Mouse (Mus musculus) small intestine, adult 2 months (tissue): ENCODE measurements around the gene Rab22a.

Source experiments
- CTCF ChIP-seq: fragments of 200-500 bp; IDR thresholded peaks from 2 replicates; pipeline ENCODE4 v1.5.1; 2012; ENCODE audit warnings: low read depth, mild to moderate bottlenecking, control low read depth, inconsistent platforms, low read length, moderate library complexity, mixed read lengths; ENCODE audit not compliant: insufficient replicate concordance, insufficient read length; ENCODE audit errors: extremely low read depth
- POLR2A ChIP-seq: fragments of 200-500 bp; IDR thresholded peaks from 2 replicates; pipeline ENCODE4 v1.6.1; 2012; ENCODE audit warnings: low read depth, mild to moderate bottlenecking, control low read depth, inconsistent platforms, low read length, moderate library complexity

DNA sequence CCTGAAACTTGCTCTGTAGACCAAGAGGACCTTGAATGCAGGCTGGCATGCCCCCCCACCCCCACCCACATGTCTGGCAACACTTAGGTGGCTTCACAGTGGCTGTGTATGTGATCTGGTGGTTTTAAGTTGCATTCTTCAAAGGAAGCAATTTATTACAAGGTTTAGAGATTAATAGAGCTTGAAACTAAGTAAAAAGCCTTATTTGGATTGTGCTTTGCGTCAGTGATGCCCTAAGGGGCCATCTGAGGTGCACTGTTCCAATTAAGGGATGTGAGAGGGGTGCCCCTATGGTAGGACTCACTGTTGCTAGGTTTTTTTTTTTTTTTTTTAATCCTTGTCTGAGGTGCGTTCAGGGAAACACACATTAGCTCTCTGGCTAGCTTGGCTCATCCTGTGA lies 74.9 kb downstream of the Rab22a start:
- TF ChIP-seq CTCF (no peak), POLR2A (no peak)
